Mouse (Mus musculus) lung, embryonic 14.5 days (tissue): ENCODE measurements around the gene Abca13. TPM values are rescaled to one million over a fixed set of nuclear protein-coding genes. Genes with fewer than 3 reads are reported as not detected.
"Not testable (repeated sequence)": the region's sequence is repeated elsewhere in the genome, so short reads cannot be mapped to it uniquely, and the experiment has no call there.

Experiments used
- ATAC-seq: fragments of 200-750 bp; cut with Nextera tagmentation; 2 replicates; pipeline ENCODE4 v1.8.0; 2017; ENCODE audit warnings: mild to moderate bottlenecking, moderate TSS enrichment, moderate library complexity; ENCODE audit not compliant: insufficient read depth
- DNase-seq: peaks from one replicate; pipeline ENCODE4 v3.0.0-alpha.2; 2015
- H3K27ac ChIP-seq: fragments of 300-500 bp; sonication (generic); 2 replicates; pipeline ENCODE4 v1.5.1; 2014; ENCODE audit warnings: low read depth, mild to moderate bottlenecking, moderate library complexity
- H3K27me3 ChIP-seq: fragments of 300-500 bp; sonication (generic); 2 replicates; pipeline ENCODE4 v1.6.1; 2014; ENCODE audit warnings: low read length, control low read depth; ENCODE audit not compliant: insufficient read depth
- H3K36me3 ChIP-seq: fragments of 300-500 bp; sonication (generic); 2 replicates; pipeline ENCODE4 v1.6.1; 2014; ENCODE audit warnings: control low read depth; ENCODE audit not compliant: insufficient read depth
- H3K4me1 ChIP-seq: fragments of 300-500 bp; sonication (generic); 2 replicates; pipeline ENCODE4 v1.6.1; 2014; ENCODE audit warnings: antibody characterized with exemption, control low read depth; ENCODE audit not compliant: insufficient read depth
- H3K4me2 ChIP-seq: fragments of 300-500 bp; sonication (generic); 2 replicates; pipeline ENCODE4 v1.6.1; 2014; ENCODE audit warnings: mild to moderate bottlenecking
- H3K4me3 ChIP-seq: fragments of 300-500 bp; sonication (generic); 2 replicates; pipeline ENCODE4 v1.5.1; 2014; ENCODE audit warnings: low read depth, low read length
- H3K9ac ChIP-seq: fragments of 300-500 bp; sonication (generic); 2 replicates; pipeline ENCODE4 v1.6.1; 2014
- H3K9me3 ChIP-seq: fragments of 300-500 bp; sonication (generic); 2 replicates; pipeline ENCODE4 v1.6.1; 2016; ENCODE audit warnings: low read depth, low read length, control low read depth
- CTCF ChIP-seq: IDR thresholded peaks from 2 replicates; pipeline ENCODE4 v1.5.1; 2016; ENCODE audit warnings: antibody characterized with exemption, low read depth
- WGBS: fragments of 180-500 bp; shearing (Covaris S2); extraction: QIAGEN DNeasy Blood & Tissue Kit; methylation state at CpG from one replicate; pipeline ENCODE4 v1.1.7; 2014; 5-methylcytosine and 5-hydroxymethylcytosine counted together
- polyA plus RNA-seq: library from polyadenylated mRNA; unstranded; fragments of >200 nt; fragmentation: Nextera tagmentation; extraction: Ambion mirVana; gene quantifications from 2 replicates; pipeline ENCODE4 v1.2.1, GENCODE M21; 2014

The Abca13 gene
- polyA plus RNA-seq, 1 experiment from 2014 or later, result 0.08 TPM

- Histone ChIP-seq H3K27ac (no peak overlapping the region), H3K4me1 (no peaks in the 10 kb centered on the region), H3K36me3 (no peaks in the 10 kb centered on the region), H3K4me3 (no peak overlapping the region), H3K9ac (no peak overlapping the region), H3K9me3 (no peaks in the 10 kb centered on the region), H3K27me3 (no peaks in the 10 kb centered on the region), H3K4me2 (no peak overlapping the region)
- no peak for TF ChIP-seq CTCF
- DNase-seq (no peak), ATAC-seq (no peak)
Observed at GRCm38 (mm10) chr11:9436617-9437016, 244.9 kb downstream of the Abca13 start.

GRCm38 (mm10) chr11:9439781-9440180 is 248.0 kb downstream of the Abca13 start:
- H3K36me3 ChIP-seq, result no peaks in the 10 kb centered on the region
- H3K4me3 ChIP-seq, result no peak overlapping the region
- no peak overlapping the region for H3K27ac ChIP-seq
- H3K4me2 ChIP-seq, result no peak overlapping the region
- no peaks in the 10 kb centered on the region for H3K4me1 ChIP-seq
- WGBS, result 76% methylated on average over 2 of the region's 2 CpGs
- no peak for ATAC-seq
- no peaks in the 10 kb centered on the region for H3K9me3 ChIP-seq
- DNase-seq, result no peak
- TF ChIP-seq CTCF, result no peak
- H3K9ac ChIP-seq, result no peak overlapping the region
- no peaks in the 10 kb centered on the region for H3K27me3 ChIP-seq

DNA sequence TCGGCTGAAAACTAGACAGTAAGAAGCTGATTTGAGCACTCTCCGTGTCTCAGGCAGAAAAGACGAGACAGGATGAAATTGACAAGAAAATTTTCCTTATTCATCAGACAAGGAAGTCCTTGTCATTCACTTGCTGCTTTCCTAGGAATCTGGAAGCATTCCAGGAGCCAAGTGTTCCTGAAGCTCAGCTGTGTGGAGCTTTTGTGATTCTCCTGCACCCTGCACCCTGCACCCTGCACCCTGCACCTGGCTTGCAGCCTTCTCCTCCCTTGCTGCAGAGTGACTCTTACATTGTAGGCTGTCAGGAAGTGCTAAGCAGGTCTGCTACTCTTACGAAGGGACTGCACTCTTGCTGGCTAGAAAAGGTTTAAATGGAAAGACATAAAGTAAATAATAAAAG is 249.4 kb downstream of the Abca13 start:
- 37% methylated on average over 4 of the region's 4 CpGs for WGBS
- Histone ChIP-seq H3K9ac (no peak overlapping the region), H3K27ac (peak overlapping the region; percentile 15; the same call in 1 of the 2 replicates), H3K4me1 (no peaks in the 10 kb centered on the region), H3K4me2 (no peak overlapping the region), H3K36me3 (no peaks in the 10 kb centered on the region), H3K4me3 (no peak overlapping the region), H3K27me3 (no peaks in the 10 kb centered on the region), H3K9me3 (no peaks in the 10 kb centered on the region)
- DNase-seq, result peak; percentile 13
- no peak for TF ChIP-seq CTCF
- ATAC-seq, result peak; percentile 74; the same call in 1 of the 2 replicates

DNA sequence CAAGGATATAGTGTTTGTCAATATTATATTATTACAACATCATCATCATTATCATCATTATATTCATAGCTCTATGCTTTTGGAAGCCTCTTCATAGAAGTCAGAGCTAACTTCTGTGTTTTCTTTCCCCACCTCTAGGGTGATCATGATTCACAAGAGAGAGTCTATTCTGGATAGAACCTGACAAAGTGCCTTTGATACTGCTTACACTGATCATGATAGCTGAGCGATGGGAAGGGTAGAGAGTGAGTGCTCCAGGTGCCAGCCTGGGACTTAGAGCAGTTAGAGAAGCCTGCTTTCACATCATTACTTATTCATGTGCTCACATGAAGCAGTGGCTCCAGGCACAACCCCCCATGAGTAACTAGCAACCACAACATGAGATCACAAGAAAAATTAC is 280.7 kb downstream of the Abca13 start:
- WGBS, result 72% methylated on average over 1 of the region's 1 CpGs
- no peak for ATAC-seq

DNA sequence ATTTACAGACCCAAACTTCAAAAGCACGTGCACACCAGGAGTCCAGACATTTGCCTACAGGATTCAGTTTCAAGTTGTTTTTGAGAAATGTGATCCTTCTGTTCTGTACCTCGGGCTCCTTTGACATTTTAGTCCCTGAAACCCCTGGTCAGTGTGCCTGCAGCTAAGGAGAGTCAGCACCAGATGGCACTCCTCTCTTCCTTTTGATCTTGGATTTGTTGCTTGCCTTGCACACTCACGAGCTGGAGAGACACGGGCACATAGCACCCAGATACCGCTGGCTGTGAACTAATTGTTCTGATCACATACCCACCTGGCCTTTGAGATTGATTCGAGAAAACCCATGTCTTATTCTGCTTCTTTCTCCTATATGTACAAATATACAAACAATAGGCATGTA is 289.8 kb downstream of the Abca13 start:
- H3K36me3 ChIP-seq, result no peaks in the 10 kb centered on the region
- ATAC-seq, result peak; percentile 75
- no peaks in the 10 kb centered on the region for H3K9me3 ChIP-seq
- H3K4me3 ChIP-seq, result no peak overlapping the region
- DNase-seq, result peak; percentile 74
- H3K9ac ChIP-seq, result no peak overlapping the region
- no peak overlapping the region for H3K4me2 ChIP-seq
- H3K4me1 ChIP-seq, result no peaks in the 10 kb centered on the region
- WGBS, result 13% methylated on average over 6 of the region's 6 CpGs
- peak; percentile 71 for TF ChIP-seq CTCF
- no peak overlapping the region for H3K27ac ChIP-seq
- no peaks in the 10 kb centered on the region for H3K27me3 ChIP-seq

More for the DNA sequence above, 280.7 kb downstream of the Abca13 start:
- Histone ChIP-seq H3K36me3 (no peaks in the 10 kb centered on the region), H3K4me3 (no peak overlapping the region), H3K4me1 (no peaks in the 10 kb centered on the region), H3K9ac (no peak overlapping the region), H3K27me3 (no peaks in the 10 kb centered on the region), H3K9me3 (no peaks in the 10 kb centered on the region), H3K27ac (no peak overlapping the region), H3K4me2 (no peak overlapping the region)
- DNase-seq, result no peak
- no peak for TF ChIP-seq CTCF

DNA sequence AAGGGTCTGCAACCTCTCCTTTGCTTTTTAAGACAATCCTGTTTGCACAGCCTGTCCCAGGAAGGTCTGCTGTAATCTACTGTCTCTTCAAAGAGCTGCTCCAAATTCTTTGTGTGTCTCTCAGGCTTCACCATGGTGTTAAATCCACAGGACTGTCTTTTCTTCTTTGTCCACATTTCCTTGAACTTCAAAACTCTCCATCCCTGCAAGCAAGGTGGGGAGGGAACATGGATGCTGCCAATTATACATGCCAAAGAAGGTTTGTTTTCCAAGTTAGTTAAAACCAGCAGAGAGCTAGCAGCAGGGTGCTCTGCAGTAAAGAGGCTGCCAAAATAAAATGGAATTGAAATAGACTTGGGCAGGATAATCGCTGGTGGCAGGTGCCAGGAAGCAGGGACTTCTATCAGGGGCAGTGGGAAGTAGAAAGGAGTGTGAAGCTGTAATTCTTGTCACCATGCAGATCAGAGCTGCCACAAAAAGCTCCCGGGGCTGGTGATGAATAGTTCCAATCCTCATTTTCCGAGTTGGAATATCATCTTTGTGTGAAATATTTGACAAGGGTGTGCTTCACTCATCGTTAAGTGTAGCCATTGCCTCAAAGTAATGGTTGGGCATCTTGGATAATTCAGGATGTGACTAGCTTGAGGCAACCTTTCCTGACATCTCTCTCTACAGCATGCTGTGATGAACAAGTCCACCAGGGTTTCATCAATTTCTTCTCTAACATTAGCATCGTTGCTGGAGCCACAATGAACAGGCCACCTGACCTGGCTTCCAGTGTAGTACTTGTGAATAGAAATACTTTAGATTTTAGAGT is 308.8 kb downstream of the Abca13 start:
- 50% methylated on average over 5 of the region's 5 CpGs for WGBS
- no peak overlapping the region for H3K4me3 ChIP-seq
- DNase-seq (no peak), ATAC-seq (no peak)
- no peak for TF ChIP-seq CTCF
- H3K4me1 ChIP-seq, result no peaks in the 10 kb centered on the region
- no peaks in the 10 kb centered on the region for H3K9me3 ChIP-seq
- no peak overlapping the region for H3K4me2 ChIP-seq
- no peak overlapping the region for H3K9ac ChIP-seq
- no peak overlapping the region for H3K27ac ChIP-seq
- H3K27me3 ChIP-seq, result no peaks in the 10 kb centered on the region
- H3K36me3 ChIP-seq, result no peaks in the 10 kb centered on the region

- not testable (repeated sequence) for H3K27me3 ChIP-seq, H3K27ac ChIP-seq
- 73% methylated on average over 2 of the region's 2 CpGs for WGBS
Observed at GRCm38 (mm10) chr11:9514966-9515365, 323.2 kb downstream of the Abca13 start.

More at GRCm38 (mm10) chr11:9514966-9515365, 323.2 kb downstream of the Abca13 start:
- H3K4me1 ChIP-seq, H3K36me3 ChIP-seq, H3K4me2 ChIP-seq, H3K9ac ChIP-seq, ATAC-seq, H3K9me3 ChIP-seq, H3K4me3 ChIP-seq, DNase-seq: not testable (repeated sequence)
